Mouse (Mus musculus) forebrain, postnatal 0 days (tissue): ENCODE data around the gene Cbl. TPM values are rescaled to one million over a fixed set of nuclear protein-coding genes. Genes with fewer than 3 reads are reported as not detected.

Experiments
- ATAC-seq: fragments of 200-750 bp; cut with Nextera tagmentation; 2 replicates; pipeline ENCODE4 v1.8.0; 2017; ENCODE audit warnings: mild to moderate bottlenecking, moderate library complexity
- DNase-seq: peaks from one replicate; pipeline ENCODE4 v3.0.0-alpha.2; 2015
- H3K27ac ChIP-seq: fragments of 300-500 bp; sonication (generic); 2 replicates; pipeline ENCODE4 v1.5.1; 2014; ENCODE audit warnings: low read depth, mild to moderate bottlenecking, antibody characterized with exemption, low read length, moderate library complexity, mixed read lengths
- H3K27me3 ChIP-seq: fragments of 300-500 bp; sonication (generic); 2 replicates; pipeline ENCODE4 v1.6.1; 2014; ENCODE audit warnings: mild to moderate bottlenecking, low read length, mixed read lengths; ENCODE audit not compliant: insufficient read depth
- H3K36me3 ChIP-seq: fragments of 300-500 bp; sonication (generic); 2 replicates; pipeline ENCODE4 v1.6.1; 2014; ENCODE audit warnings: mild to moderate bottlenecking, moderate library complexity; ENCODE audit not compliant: insufficient read depth
- H3K4me1 ChIP-seq: fragments of 300-500 bp; sonication (generic); 2 replicates; pipeline ENCODE4 v1.6.1; 2014; ENCODE audit warnings: antibody characterized with exemption; ENCODE audit not compliant: insufficient read depth
- H3K4me2 ChIP-seq: fragments of 300-500 bp; sonication (generic); 2 replicates; pipeline ENCODE4 v1.6.1; 2014; ENCODE audit warnings: low read depth, mild to moderate bottlenecking, moderate library complexity
- H3K4me3 ChIP-seq: fragments of 300-500 bp; sonication (generic); 2 replicates; pipeline ENCODE4 v1.5.1; 2014; ENCODE audit warnings: low read depth, low read length, mixed read lengths
- H3K9ac ChIP-seq: fragments of 300-500 bp; sonication (generic); 2 replicates; pipeline ENCODE4 v1.6.1; 2014; ENCODE audit warnings: mild to moderate bottlenecking
- H3K9me3 ChIP-seq: fragments of 300-500 bp; sonication (generic); 2 replicates; pipeline ENCODE4 v1.6.1; 2016; ENCODE audit warnings: low read length
- CTCF ChIP-seq: sonication (generic); IDR thresholded peaks from 2 replicates; pipeline ENCODE4 v1.5.1; 2016; ENCODE audit warnings: antibody characterized with exemption, control low read depth, low read depth
- WGBS: fragments of 180-500 bp; shearing (Covaris S2); extraction: QIAGEN DNeasy Blood & Tissue Kit; methylation state at CpG from one replicate; pipeline ENCODE4 v1.1.7; 2014; 5-methylcytosine and 5-hydroxymethylcytosine counted together
- polyA plus RNA-seq: library from polyadenylated mRNA; unstranded; fragments of >200 nt; fragmentation: Nextera tagmentation; extraction: Ambion mirVana; gene quantifications from 2 replicates; pipeline ENCODE4 v1.2.1, GENCODE M21; 2015
- total RNA-seq: library from RNA; depleted of rRNA; stranded (reverse); fragments of >200 nt; gene quantifications from 2 replicates; pipeline ENCODE4 v1.2.3, GENCODE M21; 2014

Gene Cbl
- total and polyA plus RNA-seq, 2 experiments from 2014 or later, result 14.4 to 24.4 TPM

GRCm38 (mm10) chr9:44266478-44267226 lies 32.8 kb upstream of the Cbl start:
- Histone ChIP-seq H3K4me2 (0 out of 2 replicates have a peak overlapping the region, but pooled peaks have one; percentile 1), H3K9ac (0 out of 2 replicates have a peak overlapping the region, but pooled peaks have one; percentile 4), H3K4me3 (no peak overlapping the region), H3K36me3 (no peaks in the 10 kb centered on the region), H3K27ac (peak overlapping the region; percentile 67), H3K4me1 (peaks cover 4% of the 10 kb centered on the region), H3K27me3 (no peaks in the 10 kb centered on the region), H3K9me3 (no peaks in the 10 kb centered on the region)
- no peak for TF ChIP-seq CTCF
- peak; percentile 25 for ATAC-seq
- WGBS, result 35% methylated on average over 8 of the region's 8 CpGs
- DNase-seq, result peak; percentile 48

- H3K36me3 ChIP-seq, result no peaks in the 10 kb centered on the region
- no peaks in the 10 kb centered on the region for H3K9me3 ChIP-seq
- no peak overlapping the region for H3K4me2 ChIP-seq
- DNase-seq (no peak), ATAC-seq (no peak)
- H3K4me3 ChIP-seq, result no peak overlapping the region
- no peaks in the 10 kb centered on the region for H3K27me3 ChIP-seq
- WGBS, result 88% methylated on average over 14 of the region's 14 CpGs
- peaks cover 4% of the 10 kb centered on the region; the same call in 1 of the 2 replicates for H3K4me1 ChIP-seq
- TF ChIP-seq CTCF, result no peak
- H3K27ac ChIP-seq, result no peak overlapping the region
- H3K9ac ChIP-seq, result no peak overlapping the region
These were observed 27.5 kb upstream of the Cbl start for GRCm38 (mm10) chr9:44261388-44261787.

- Histone ChIP-seq H3K4me2 (no peak overlapping the region), H3K9ac (no peak overlapping the region)
- WGBS, result 77% methylated on average over 10 of the region's 10 CpGs
These were observed 25.2 kb upstream of the Cbl start for GRCm38 (mm10) chr9:44259014-44259413.

GRCm38 (mm10) chr9:44256213-44256612 lies 22.4 kb upstream of the Cbl start:
- Histone ChIP-seq H3K4me3 (no peak overlapping the region), H3K9ac (no peak overlapping the region), H3K9me3 (no peaks in the 10 kb centered on the region), H3K36me3 (no peaks in the 10 kb centered on the region; the same call in 1 of the 2 replicates), H3K4me1 (peaks cover 8% of the 10 kb centered on the region), H3K4me2 (no peak overlapping the region), H3K27ac (no peak overlapping the region), H3K27me3 (no peaks in the 10 kb centered on the region)
- ATAC-seq (no peak), DNase-seq (no peak)
- 75% methylated on average over 8 of the region's 8 CpGs for WGBS
- no peak for TF ChIP-seq CTCF

More at GRCm38 (mm10) chr9:44259014-44259413, 25.2 kb upstream of the Cbl start:
- Histone ChIP-seq H3K27me3 (no peaks in the 10 kb centered on the region), H3K4me3 (no peak overlapping the region), H3K36me3 (no peaks in the 10 kb centered on the region), H3K27ac (no peak overlapping the region), H3K4me1 (peaks cover 8% of the 10 kb centered on the region), H3K9me3 (no peaks in the 10 kb centered on the region)
- DNase-seq (no peak), ATAC-seq (no peak)
- no peak for TF ChIP-seq CTCF

- H3K4me3 ChIP-seq, result no peak overlapping the region
- no peak for ATAC-seq
- no peaks in the 10 kb centered on the region; the same call in 1 of the 2 replicates for H3K36me3 ChIP-seq
- no peak for DNase-seq
- WGBS, result 22% methylated on average over 6 of the region's 6 CpGs
- H3K27ac ChIP-seq, result peak overlapping the region; percentile 66
- H3K4me2 ChIP-seq, result no peak overlapping the region
- H3K9ac ChIP-seq, result no peak overlapping the region
- H3K27me3 ChIP-seq, result no peaks in the 10 kb centered on the region
- no peak for TF ChIP-seq CTCF
- peaks cover 12% of the 10 kb centered on the region for H3K4me1 ChIP-seq
- no peaks in the 10 kb centered on the region for H3K9me3 ChIP-seq
These were observed 21.3 kb upstream of the Cbl start for GRCm38 (mm10) chr9:44255136-44255521.

- Histone ChIP-seq H3K9ac (no peak overlapping the region), H3K4me3 (no peak overlapping the region), H3K9me3 (no peaks in the 10 kb centered on the region), H3K27me3 (no peaks in the 10 kb centered on the region), H3K36me3 (no peaks in the 10 kb centered on the region; the same call in 1 of the 2 replicates), H3K27ac (peak overlapping the region; percentile 66), H3K4me1 (peaks cover 12% of the 10 kb centered on the region), H3K4me2 (no peak overlapping the region)
- 3% methylated on average over 5 of the region's 5 CpGs for WGBS
- TF ChIP-seq CTCF, result no peak
- ATAC-seq, result peak; percentile 71; the same call in 1 of the 2 replicates
- peak; percentile 53 for DNase-seq
These were observed 20.8 kb upstream of the Cbl start for GRCm38 (mm10) chr9:44254508-44255135.

GRCm38 (mm10) chr9:44253441-44253840 lies 19.6 kb upstream of the Cbl start:
- Histone ChIP-seq H3K4me2 (no peak overlapping the region), H3K27ac (0 out of 2 replicates have a peak overlapping the region, but pooled peaks have one; percentile 66), H3K27me3 (no peaks in the 10 kb centered on the region), H3K9ac (no peak overlapping the region), H3K36me3 (no peaks in the 10 kb centered on the region; the same call in 1 of the 2 replicates), H3K4me1 (peaks cover 12% of the 10 kb centered on the region), H3K9me3 (no peaks in the 10 kb centered on the region), H3K4me3 (no peak overlapping the region)
- DNase-seq (no peak), ATAC-seq (no peak)
- TF ChIP-seq CTCF, result no peak
- WGBS, result 57% methylated on average over 6 of the region's 6 CpGs
